ENCODE assay signal across 8 mouse cellular contexts in the genomic region with DNA sequence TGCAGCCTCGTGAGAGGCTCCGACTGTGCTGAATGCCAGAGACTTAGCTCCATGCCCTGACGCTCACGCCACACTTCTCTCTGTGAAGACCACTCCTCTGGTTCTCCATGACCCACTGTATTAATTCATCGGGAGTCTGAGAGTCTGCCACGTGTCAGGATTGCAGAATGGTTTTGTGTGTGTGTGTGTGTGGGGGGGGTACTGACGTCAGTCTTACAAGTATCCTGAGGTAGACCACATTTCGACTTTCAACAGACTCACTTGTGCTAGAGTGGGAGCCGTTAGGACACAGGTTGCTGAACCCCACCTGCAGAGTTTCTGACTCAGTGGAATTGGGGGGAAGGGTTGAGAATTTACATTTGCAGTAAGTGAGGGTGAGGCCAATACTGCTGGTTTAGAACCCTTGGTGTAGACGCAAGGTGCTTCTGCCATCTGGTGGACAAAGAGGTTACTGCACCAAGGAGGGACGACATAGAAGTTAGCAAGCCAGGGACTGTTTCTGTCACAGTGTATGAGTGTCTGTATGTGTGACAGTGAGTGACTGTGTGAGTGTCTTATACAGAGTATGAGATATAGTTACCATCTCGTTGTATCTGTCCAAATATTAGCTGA. TPM values are rescaled to one million over a fixed set of nuclear protein-coding genes. Genes with fewer than 3 reads are reported as not detected.
DNase-seq lines count a peak whose midpoint lies in the region; ATAC-seq and TF ChIP-seq lines count a peak whose summit lies in the region.

No protein-coding gene starts in this region.

- intact Hi-C loops in heart, postnatal 10 days (cut with DNase I) = no loop called here

- no peaks in the 10 kb centered on the region for H3K9me3 ChIP-seq in lung, embryonic 14.5 days (ENCODE audit: low read depth, low read length)

- H3K27ac ChIP-seq in lung, embryonic 14.5 days (ENCODE audit: low read depth) = peak overlapping the region; percentile 30; the same call in 1 of the 2 replicates

- no peaks in the 10 kb centered on the region for H3K27me3 ChIP-seq in lung, embryonic 14.5 days (ENCODE audit: insufficient read depth, low read length)

- peak; percentile 44 for ATAC-seq in lung, embryonic 14.5 days (ENCODE audit: insufficient read depth)

- H3K36me3 ChIP-seq in lung, embryonic 14.5 days (ENCODE audit: insufficient read depth) = no peaks in the 10 kb centered on the region

- peaks cover 8% of the 10 kb centered on the region for H3K4me1 ChIP-seq in lung, embryonic 14.5 days (ENCODE audit: insufficient read depth)

- WGBS in lung, embryonic 14.5 days = 37% methylated on average over 12 of the region's 12 CpGs

- peak; percentile 89 for DNase-seq in ES-CJ7 (ENCODE audit: low read depth, low spot score)
- DNase-seq in brain, embryonic 18.5 days (ENCODE audit: low read depth, low spot score) = peak; percentile 75
- peak; percentile 27 for DNase-seq in fibroblast of lung, adult 2 months (ENCODE audit: low read depth)
- DNase-seq in heart, postnatal 10 days = peak; percentile 69 to 86
- peak; percentile 91 for DNase-seq in layer of hippocampus, adult 11-12 months (ENCODE audit: low spot score)
- DNase-seq in lung, embryonic 14.5 days = peak; percentile 96
- peak; percentile 62 for DNase-seq in ovary, postnatal 14 days (ENCODE audit: low spot score)
- DNase-seq in thymus, postnatal 14 days = peak; percentile 93

- H3K4me3 ChIP-seq in lung, embryonic 14.5 days (ENCODE audit: low read depth, low read length) = no peak overlapping the region

- no peak overlapping the region for H3K9ac ChIP-seq in lung, embryonic 14.5 days

- 0 out of 2 replicates have a peak overlapping the region, but pooled peaks have one; percentile 3 for H3K4me2 ChIP-seq in lung, embryonic 14.5 days

- peak; percentile 97 for TF ChIP-seq CTCF in lung, embryonic 14.5 days (IDR thresholded peaks at IDR 0.05; ENCODE audit: low read depth)

RNA-seq across cellular contexts. Expression of a gene that starts 11.5 kb away (rescaled TPM):
- total RNA-seq in heart, postnatal 10 days (2021) = under 1 TPM; 0.14 to 0.35 TPM
- 3.5 and 3.6 TPM in 2 replicates for polyA plus RNA-seq in lung, embryonic 14.5 days (2014; fragmentation: Nextera tagmentation; extraction: Ambion mirVana)

Comparison
In these comparisons a context has a peak if more than half of its experiments do, and no peak if none do; other contexts are left out.
1. DNase-seq: peak in every context shown above with its lines; median percentile 96 in lung, embryonic 14.5 days; 93 in thymus, postnatal 14 days; 91 in layer of hippocampus, adult 11-12 months; 89 in ES-CJ7; 78 in heart, postnatal 10 days; 75 in brain, embryonic 18.5 days; 62 in ovary, postnatal 14 days; 27 in fibroblast of lung, adult 2 months.